Mouse (Mus musculus) fibroblast of lung, adult 2 months (primary cell): ENCODE measurements around the gene Diexf.

ENCODE experiments used
- DNase-seq: peaks from one replicate; pipeline ENCODE4 v3.0.0-alpha.2; 2011; ENCODE audit warnings: low read depth

Gene Diexf

GRCm38 (mm10) chr1:193086111-193086841 lies 43.8 kb downstream of the Diexf start:
- DNase-seq: no peak

GRCm38 (mm10) chr1:193085541-193086020 lies 44.5 kb downstream of the Diexf start:
- DNase-seq: no peak

- no peak for DNase-seq
These were observed 46.1 kb downstream of the Diexf start for GRCm38 (mm10) chr1:193084016-193084415.

GRCm38 (mm10) chr1:193083051-193083450 lies 47.0 kb downstream of the Diexf start:
- no peak for DNase-seq

GRCm38 (mm10) chr1:193082311-193082921 lies 47.7 kb downstream of the Diexf start:
- DNase-seq: no peak

DNA sequence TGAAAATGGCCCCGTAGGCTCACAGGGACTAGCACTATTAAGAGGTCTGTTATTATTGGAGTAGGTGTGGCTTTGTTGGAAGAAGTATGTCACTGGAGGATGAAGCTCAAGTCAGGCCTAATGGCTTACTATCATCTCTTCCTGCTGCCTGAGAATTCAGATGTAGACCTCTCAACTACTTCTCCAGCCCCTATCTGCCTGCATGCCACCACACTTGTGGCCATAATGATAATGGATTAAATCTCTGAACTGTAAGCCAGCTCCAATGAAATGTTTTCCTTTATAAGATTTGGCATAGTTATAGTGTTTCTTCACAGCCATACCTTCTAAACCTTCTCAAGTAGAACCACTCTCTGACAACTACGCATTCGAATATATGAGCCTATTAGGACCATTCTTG lies 67.5 kb downstream of the Diexf start:
- no peak for DNase-seq

- no peak for DNase-seq
These were observed 69.9 kb downstream of the Diexf start for GRCm38 (mm10) chr1:193060167-193060566.

GRCm38 (mm10) chr1:193059596-193059995 lies 70.5 kb downstream of the Diexf start:
- no peak for DNase-seq

DNA sequence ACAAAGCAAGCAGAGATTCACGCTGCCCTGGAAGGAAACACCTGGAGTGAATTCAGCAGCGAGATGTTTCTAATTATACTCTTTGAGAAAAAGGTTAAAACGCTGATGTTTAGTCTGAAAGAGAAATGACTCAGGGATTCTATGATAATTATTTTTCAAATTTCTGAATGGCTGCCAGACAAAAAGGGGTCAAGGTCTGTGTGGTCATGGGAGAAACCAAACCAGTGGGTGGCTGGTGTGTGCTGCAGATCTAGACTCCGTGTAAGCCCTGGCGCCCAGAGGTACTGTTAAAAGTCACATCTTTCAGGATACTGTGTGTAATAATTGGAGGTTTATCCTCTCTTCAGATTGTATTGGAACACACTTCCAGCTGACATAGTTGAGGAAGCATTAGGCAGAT lies 75.7 kb downstream of the Diexf start:
- DNase-seq: no peak

DNA sequence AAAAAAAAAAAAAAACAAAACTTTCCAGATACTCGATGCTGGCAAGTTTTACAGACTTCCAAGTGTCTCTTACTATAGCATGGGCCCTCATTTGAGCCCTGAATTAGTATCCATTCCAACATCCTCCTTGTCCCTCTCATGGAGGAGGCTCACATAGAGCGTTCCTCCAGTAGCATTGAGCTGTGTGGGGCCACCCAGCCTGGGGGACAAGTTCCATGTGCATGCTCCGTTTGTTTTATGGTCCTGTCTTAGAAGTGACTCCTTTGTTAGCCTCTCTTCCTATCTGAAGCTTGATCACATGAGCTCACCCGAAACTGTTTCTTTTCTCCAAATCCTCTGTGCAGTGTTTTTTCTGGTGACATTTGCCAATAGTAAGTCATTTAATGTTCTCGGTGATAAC lies 77.0 kb downstream of the Diexf start:
- DNase-seq: no peak

DNA sequence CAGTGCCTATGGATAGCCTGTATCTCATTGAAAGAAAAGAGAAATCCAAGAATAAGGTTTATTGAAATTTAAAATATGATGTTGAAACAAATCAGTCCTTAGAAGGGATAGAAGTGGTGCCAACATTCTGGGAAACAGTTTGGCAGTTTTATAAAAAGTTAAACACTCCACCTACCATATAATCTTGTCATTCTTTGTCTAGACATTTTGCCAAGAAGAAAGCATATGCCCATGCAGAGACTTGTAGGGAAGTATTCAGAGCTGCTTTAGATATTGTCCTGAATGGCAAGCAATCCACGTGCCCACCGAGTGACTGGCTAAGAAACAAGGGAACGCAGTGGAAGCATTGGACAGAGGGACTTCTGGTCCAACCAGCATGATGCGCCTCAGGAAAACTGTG lies 82.5 kb downstream of the Diexf start:
- DNase-seq: no peak

GRCm38 (mm10) chr1:193042760-193043295 lies 87.2 kb downstream of the Diexf start:
- no peak for DNase-seq
